Mouse (Mus musculus) hindbrain, embryonic 12.5 days (tissue): ENCODE measurements around the gene Vpreb2. TPM values are rescaled to one million over a fixed set of nuclear protein-coding genes. Genes with fewer than 3 reads are reported as not detected.
"Not testable (repeated sequence)": the region's sequence is repeated elsewhere in the genome, so short reads cannot be mapped to it uniquely, and the experiment has no call there.

Experiments used
- ATAC-seq: fragments of 200-750 bp; cut with Nextera tagmentation; 2 replicates; pipeline ENCODE4 v1.8.0; 2017; ENCODE audit warnings: moderate TSS enrichment; ENCODE audit not compliant: low FRiP score
- H3K27ac ChIP-seq: fragments of 300-500 bp; sonication (generic); 2 replicates; pipeline ENCODE4 v1.5.1; 2016; ENCODE audit warnings: mild to moderate bottlenecking
- H3K27me3 ChIP-seq: fragments of 300-500 bp; sonication (generic); 2 replicates; pipeline ENCODE4 v1.6.1; 2016; ENCODE audit warnings: mild to moderate bottlenecking
- H3K36me3 ChIP-seq: fragments of 300-500 bp; sonication (generic); 2 replicates; pipeline ENCODE4 v1.6.1; 2016; ENCODE audit warnings: mild to moderate bottlenecking
- H3K4me1 ChIP-seq: fragments of 300-500 bp; sonication (generic); 2 replicates; pipeline ENCODE4 v1.6.1; 2016
- H3K4me2 ChIP-seq: fragments of 300-500 bp; sonication (generic); replicated peaks from 2 replicates; pipeline ENCODE4 v1.6.1; 2016; ENCODE audit warnings: mild to moderate bottlenecking
- H3K4me3 ChIP-seq: fragments of 300-500 bp; sonication (generic); 2 replicates; pipeline ENCODE4 v1.5.1; 2016; ENCODE audit warnings: mild to moderate bottlenecking
- H3K9ac ChIP-seq: fragments of 300-500 bp; sonication (generic); 2 replicates; pipeline ENCODE4 v1.6.1; 2016; ENCODE audit warnings: mild to moderate bottlenecking, moderate library complexity
- H3K9me3 ChIP-seq: fragments of 300-500 bp; sonication (generic); replicated peaks from 2 replicates; pipeline ENCODE4 v1.6.1; 2016; ENCODE audit warnings: mild to moderate bottlenecking
- WGBS: fragments of 180-500 bp; shearing (Covaris S2); methylation state at CpG from one replicate; pipeline ENCODE4 v1.1.7; 2016; 5-methylcytosine and 5-hydroxymethylcytosine counted together
- polyA plus RNA-seq: library from polyadenylated mRNA; unstranded; fragments of >200 nt; fragmentation: Nextera tagmentation; extraction: Ambion mirVana; gene quantifications from 2 replicates; pipeline ENCODE4 v1.2.1, GENCODE M21; 2016

The Vpreb2 gene
- polyA plus RNA-seq, 1 experiment from 2014 or later, result not detected

DNA sequence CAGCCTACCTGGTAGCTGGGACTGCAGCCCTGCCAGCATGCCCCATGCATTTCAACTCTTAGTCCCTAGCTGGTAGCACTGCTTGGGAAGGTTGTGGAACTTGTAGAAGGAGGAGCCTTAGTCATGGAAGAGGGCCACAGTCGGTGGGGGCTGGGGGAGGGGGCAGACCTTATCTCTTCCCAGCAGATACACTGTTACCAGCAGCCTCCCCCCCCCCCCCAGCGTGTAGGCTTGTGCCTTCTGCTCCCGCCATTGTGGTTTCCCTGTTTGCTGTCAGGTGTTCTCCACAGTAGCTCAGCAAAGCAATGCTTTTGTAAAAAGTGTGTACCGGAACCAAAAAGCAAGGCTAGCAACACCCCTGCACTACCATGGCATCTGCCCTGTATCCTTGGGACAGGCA is 28.6 kb upstream of the Vpreb2 start:
- H3K4me2 ChIP-seq, result no peak overlapping the region
- no peaks in the 10 kb centered on the region for H3K9me3 ChIP-seq
- 78% methylated on average over 4 of the region's 4 CpGs for WGBS
- peaks cover 13% of the 10 kb centered on the region for H3K4me1 ChIP-seq
- H3K9ac ChIP-seq, result no peak overlapping the region
- no peak overlapping the region for H3K27ac ChIP-seq
- no peaks in the 10 kb centered on the region for H3K36me3 ChIP-seq
- H3K4me3 ChIP-seq, result no peak overlapping the region
- no peaks in the 10 kb centered on the region for H3K27me3 ChIP-seq
- ATAC-seq, result no peak

- not testable (repeated sequence) for H3K9me3 ChIP-seq, H3K4me3 ChIP-seq, H3K9ac ChIP-seq, H3K4me1 ChIP-seq, H3K4me2 ChIP-seq, H3K27ac ChIP-seq, H3K27me3 ChIP-seq, ATAC-seq, H3K36me3 ChIP-seq
- WGBS, result 95% methylated on average over 17 of the region's 17 CpGs
Observed at GRCm38 (mm10) chr16:17956052-17956638, 24.1 kb upstream of the Vpreb2 start.

DNA sequence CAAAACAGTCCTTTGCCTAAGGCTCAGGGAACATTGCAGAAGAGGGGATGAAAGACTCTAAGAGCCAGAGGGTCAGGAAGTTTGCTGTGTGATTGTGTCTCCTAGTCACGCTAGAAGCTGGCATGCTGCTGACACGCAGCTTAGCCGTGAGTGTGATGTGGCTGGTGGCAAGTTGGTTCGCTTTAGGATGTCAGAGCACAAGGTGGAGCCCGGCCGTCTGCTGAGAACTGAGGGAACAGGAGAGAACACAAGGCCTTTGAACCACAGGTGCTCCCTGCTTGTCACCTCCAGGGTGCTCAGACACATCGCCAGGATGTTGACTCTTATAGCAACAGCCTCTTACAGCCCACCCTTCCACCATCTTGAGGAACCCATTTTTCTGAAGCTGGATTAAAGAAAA is 18.1 kb upstream of the Vpreb2 start:
- WGBS, result 87% methylated on average over 7 of the region's 7 CpGs

DNA sequence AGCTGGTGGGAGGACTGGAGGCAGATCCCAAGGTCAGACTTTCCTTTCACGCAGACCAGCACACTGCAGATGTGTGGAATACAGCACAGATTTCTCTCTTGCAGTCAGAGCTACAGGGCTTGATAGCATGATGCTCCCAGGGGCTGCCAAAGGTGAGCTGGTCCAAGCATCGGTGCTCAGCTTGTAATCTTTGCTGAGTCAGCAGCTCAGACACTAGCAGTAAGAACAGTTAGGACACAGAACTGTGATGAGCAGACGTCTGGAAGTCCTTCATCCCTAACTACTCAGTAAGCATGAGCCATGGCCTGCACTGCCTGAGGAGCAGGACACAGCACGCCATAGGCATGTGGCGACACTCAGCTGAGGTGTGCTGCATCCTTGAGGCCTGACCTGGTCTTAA is 8.4 kb upstream of the Vpreb2 start:
- Histone ChIP-seq H3K4me1 (no peaks in the 10 kb centered on the region), H3K9ac (no peak overlapping the region), H3K4me3 (no peak overlapping the region), H3K27me3 (no peaks in the 10 kb centered on the region; the same call in 1 of the 2 replicates), H3K4me2 (no peak overlapping the region), H3K27ac (no peak overlapping the region), H3K9me3 (no peaks in the 10 kb centered on the region), H3K36me3 (no peaks in the 10 kb centered on the region)
- WGBS, result 84% methylated on average over 5 of the region's 5 CpGs
- no peak for ATAC-seq

More for the DNA sequence above, 18.1 kb upstream of the Vpreb2 start:
- H3K9me3 ChIP-seq, result no peaks in the 10 kb centered on the region
- no peak overlapping the region for H3K4me2 ChIP-seq
- no peaks in the 10 kb centered on the region for H3K36me3 ChIP-seq
- ATAC-seq, result no peak
- H3K4me3 ChIP-seq, result no peak overlapping the region
- no peaks in the 10 kb centered on the region for H3K4me1 ChIP-seq
- no peak overlapping the region for H3K27ac ChIP-seq
- H3K27me3 ChIP-seq, result no peaks in the 10 kb centered on the region
- H3K9ac ChIP-seq, result no peak overlapping the region

GRCm38 (mm10) chr16:17977840-17978239 is 2.4 kb upstream of the Vpreb2 start:
- not testable (repeated sequence) for H3K27me3 ChIP-seq, H3K36me3 ChIP-seq, H3K9ac ChIP-seq, H3K4me2 ChIP-seq, H3K27ac ChIP-seq, ATAC-seq, H3K4me1 ChIP-seq, H3K4me3 ChIP-seq, H3K9me3 ChIP-seq
- WGBS, result 73% methylated on average over 7 of the region's 7 CpGs

GRCm38 (mm10) chr16:17983201-17983600 is 3.0 kb downstream of the Vpreb2 start:
- no peak overlapping the region for H3K4me3 ChIP-seq
- no peak overlapping the region for H3K4me2 ChIP-seq
- no peaks in the 10 kb centered on the region for H3K36me3 ChIP-seq
- H3K27me3 ChIP-seq, result peaks cover 3% of the 10 kb centered on the region; the same call in 1 of the 2 replicates
- H3K27ac ChIP-seq, result no peak overlapping the region
- 88% methylated on average over 2 of the region's 2 CpGs for WGBS
- no peaks in the 10 kb centered on the region for H3K9me3 ChIP-seq
- no peak for ATAC-seq
- H3K4me1 ChIP-seq, result no peaks in the 10 kb centered on the region
- H3K9ac ChIP-seq, result no peak overlapping the region

- H3K27ac ChIP-seq, result no peak overlapping the region
- 68% methylated on average over 5 of the region's 5 CpGs for WGBS
- H3K4me1 ChIP-seq, result no peaks in the 10 kb centered on the region
Observed at GRCm38 (mm10) chr16:17984231-17984630, 4.0 kb downstream of the Vpreb2 start.

GRCm38 (mm10) chr16:17985078-17985477 is 4.8 kb downstream of the Vpreb2 start:
- H3K4me2 ChIP-seq, result no peak overlapping the region
- H3K27ac ChIP-seq, result no peak overlapping the region
- ATAC-seq, result no peak
- H3K9me3 ChIP-seq, result peaks cover 4% of the 10 kb centered on the region
- 66% methylated on average over 5 of the region's 5 CpGs for WGBS
- peaks cover 3% of the 10 kb centered on the region; the same call in 1 of the 2 replicates for H3K27me3 ChIP-seq
- H3K9ac ChIP-seq, result no peak overlapping the region
- no peaks in the 10 kb centered on the region for H3K36me3 ChIP-seq
- no peaks in the 10 kb centered on the region for H3K4me1 ChIP-seq
- no peak overlapping the region for H3K4me3 ChIP-seq

More at GRCm38 (mm10) chr16:17984231-17984630, 4.0 kb downstream of the Vpreb2 start:
- no peak overlapping the region for H3K4me2 ChIP-seq
- H3K36me3 ChIP-seq, result no peaks in the 10 kb centered on the region
- H3K27me3 ChIP-seq, result peaks cover 3% of the 10 kb centered on the region; the same call in 1 of the 2 replicates
- H3K9ac ChIP-seq, result no peak overlapping the region
- H3K9me3 ChIP-seq, result no peaks in the 10 kb centered on the region
- H3K4me3 ChIP-seq, result no peak overlapping the region
- ATAC-seq, result no peak

DNA sequence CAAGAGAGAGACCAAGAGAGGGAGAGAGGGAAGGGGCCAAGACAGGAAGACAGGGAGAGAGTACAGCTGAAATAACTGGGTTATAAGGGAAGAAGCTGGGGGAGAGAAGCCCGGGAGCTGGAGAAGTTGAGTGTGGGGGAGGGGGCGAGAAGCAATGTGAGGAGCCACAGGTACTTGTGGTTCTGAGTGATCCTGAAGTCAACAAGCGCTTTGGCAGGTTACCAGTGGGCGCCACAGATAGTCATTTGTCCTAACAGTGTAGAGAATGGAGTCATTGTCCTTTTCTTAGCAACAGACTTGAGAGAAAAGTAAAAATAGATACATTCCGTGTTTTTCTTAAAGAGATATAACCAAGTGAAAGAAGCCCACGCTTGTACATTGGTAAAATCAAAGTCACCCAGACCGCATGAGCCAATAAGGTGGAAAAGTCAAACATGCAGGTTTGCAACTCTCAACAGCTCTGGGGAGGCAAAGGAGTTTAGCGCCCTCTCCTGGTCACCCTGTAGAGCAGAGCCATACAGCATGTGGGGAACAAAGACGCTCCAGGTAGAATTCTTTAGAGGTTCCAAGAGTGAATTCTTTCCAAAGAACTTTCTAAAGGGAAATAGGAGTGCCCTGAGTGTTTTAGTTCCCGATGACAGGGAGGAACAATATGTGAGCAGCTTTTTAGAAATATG is 6.4 kb downstream of the Vpreb2 start:
- ATAC-seq, result no peak
- H3K4me2 ChIP-seq, result no peak overlapping the region
- H3K4me1 ChIP-seq, result no peaks in the 10 kb centered on the region
- no peak overlapping the region for H3K9ac ChIP-seq
- H3K27me3 ChIP-seq, result peaks cover 3% of the 10 kb centered on the region; the same call in 1 of the 2 replicates
- H3K9me3 ChIP-seq, result peaks cover 10% of the 10 kb centered on the region
- 60% methylated on average over 10 of the region's 10 CpGs for WGBS
- H3K36me3 ChIP-seq, result no peaks in the 10 kb centered on the region
- no peak overlapping the region for H3K4me3 ChIP-seq
- no peak overlapping the region for H3K27ac ChIP-seq

- 85% methylated on average over 1 of the region's 1 CpGs for WGBS
- ATAC-seq, result no peak
Observed at GRCm38 (mm10) chr16:17987703-17988102, 7.5 kb downstream of the Vpreb2 start.

GRCm38 (mm10) chr16:17992321-17992720 is 12.1 kb downstream of the Vpreb2 start:
- WGBS, result 95% methylated on average over 16 of the region's 16 CpGs
- H3K27me3 ChIP-seq, H3K36me3 ChIP-seq, H3K9ac ChIP-seq, H3K4me1 ChIP-seq, H3K27ac ChIP-seq, H3K4me3 ChIP-seq, H3K4me2 ChIP-seq, ATAC-seq: not testable (repeated sequence)
- peaks cover 16% of the 10 kb centered on the region for H3K9me3 ChIP-seq

More at GRCm38 (mm10) chr16:17987703-17988102, 7.5 kb downstream of the Vpreb2 start:
- Histone ChIP-seq H3K36me3 (no peaks in the 10 kb centered on the region), H3K27ac (no peak overlapping the region), H3K27me3 (peaks cover 3% of the 10 kb centered on the region; the same call in 1 of the 2 replicates), H3K4me3 (no peak overlapping the region), H3K9me3 (peaks cover 14% of the 10 kb centered on the region), H3K4me2 (no peak overlapping the region), H3K9ac (no peak overlapping the region), H3K4me1 (no peaks in the 10 kb centered on the region)

- Histone ChIP-seq H3K9ac (no peak overlapping the region), H3K4me2 (no peak overlapping the region), H3K27me3 (no peaks in the 10 kb centered on the region), H3K4me1 (no peaks in the 10 kb centered on the region), H3K4me3 (no peak overlapping the region), H3K9me3 (no peaks in the 10 kb centered on the region), H3K27ac (no peak overlapping the region), H3K36me3 (no peaks in the 10 kb centered on the region)
- 91% methylated on average over 5 of the region's 5 CpGs for WGBS
- ATAC-seq, result no peak
Observed at GRCm38 (mm10) chr16:17999668-18000067, 19.4 kb downstream of the Vpreb2 start.

DNA sequence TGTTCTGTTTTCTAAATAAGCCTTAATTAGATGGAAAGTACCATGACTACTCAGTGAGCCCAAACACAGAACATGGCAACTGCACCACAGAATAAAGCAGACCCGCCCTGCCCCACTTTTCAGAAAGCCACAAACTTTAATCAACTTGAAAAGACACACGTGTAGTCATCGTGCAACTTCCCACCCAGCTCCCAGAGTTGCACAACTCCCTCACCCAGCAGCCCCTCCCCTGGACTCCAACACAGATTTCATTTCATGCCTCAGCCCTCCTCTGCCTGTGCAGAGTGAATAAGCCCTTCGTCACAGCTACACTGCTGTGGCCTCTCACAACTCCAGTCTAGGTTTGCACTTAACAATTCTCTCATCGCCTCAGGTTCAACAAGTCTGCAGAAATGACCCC is 24.4 kb downstream of the Vpreb2 start:
- no peak for ATAC-seq
- 76% methylated on average over 5 of the region's 5 CpGs for WGBS
- no peaks in the 10 kb centered on the region for H3K36me3 ChIP-seq
- no peaks in the 10 kb centered on the region for H3K4me1 ChIP-seq
- no peaks in the 10 kb centered on the region for H3K9me3 ChIP-seq
- H3K4me3 ChIP-seq, result no peak overlapping the region
- no peak overlapping the region for H3K4me2 ChIP-seq
- no peak overlapping the region for H3K9ac ChIP-seq
- 0 out of 2 replicates have a peak, but pooled peaks cover 3% of the 10 kb centered on the region for H3K27me3 ChIP-seq
- no peak overlapping the region for H3K27ac ChIP-seq
